Mouse (Mus musculus) CH12F3 (cell line): ENCODE data around the gene Fez2.

Experiments
- in situ Hi-C: fragments of 300-500 bp; cut with MboI; formaldehyde crosslinking; loops from 2 replicates; pipeline ENCODE4 v1.14.3; 2020; ENCODE audit warnings: low sequenced_read_pairs

Fez2 gene

GRCm38 (mm10) chr17:78322369-78323335 lies 95.3 kb downstream of the Fez2 start:
- in situ Hi-C loops = no loop called here

GRCm38 (mm10) chr17:78321216-78321835 lies 96.6 kb downstream of the Fez2 start:
- in situ Hi-C loops = no loop called here
